Mouse (Mus musculus): ENCODE results near the gene Ganc. TPM values are rescaled to one million over a fixed set of nuclear protein-coding genes. Genes with fewer than 3 reads are reported as not detected.

Gene Ganc
- polyA plus RNA-seq, 1 experiment from 2014 or later = 10.2 TPM

- H3K9ac ChIP-seq (ENCODE audit: low read depth, low read length) = no peak overlapping the region
- no peak for ATAC-seq
Measured at GRCm38 (mm10) chr2:120481921-120482320, 78.2 kb downstream of the Ganc start.

DNA sequence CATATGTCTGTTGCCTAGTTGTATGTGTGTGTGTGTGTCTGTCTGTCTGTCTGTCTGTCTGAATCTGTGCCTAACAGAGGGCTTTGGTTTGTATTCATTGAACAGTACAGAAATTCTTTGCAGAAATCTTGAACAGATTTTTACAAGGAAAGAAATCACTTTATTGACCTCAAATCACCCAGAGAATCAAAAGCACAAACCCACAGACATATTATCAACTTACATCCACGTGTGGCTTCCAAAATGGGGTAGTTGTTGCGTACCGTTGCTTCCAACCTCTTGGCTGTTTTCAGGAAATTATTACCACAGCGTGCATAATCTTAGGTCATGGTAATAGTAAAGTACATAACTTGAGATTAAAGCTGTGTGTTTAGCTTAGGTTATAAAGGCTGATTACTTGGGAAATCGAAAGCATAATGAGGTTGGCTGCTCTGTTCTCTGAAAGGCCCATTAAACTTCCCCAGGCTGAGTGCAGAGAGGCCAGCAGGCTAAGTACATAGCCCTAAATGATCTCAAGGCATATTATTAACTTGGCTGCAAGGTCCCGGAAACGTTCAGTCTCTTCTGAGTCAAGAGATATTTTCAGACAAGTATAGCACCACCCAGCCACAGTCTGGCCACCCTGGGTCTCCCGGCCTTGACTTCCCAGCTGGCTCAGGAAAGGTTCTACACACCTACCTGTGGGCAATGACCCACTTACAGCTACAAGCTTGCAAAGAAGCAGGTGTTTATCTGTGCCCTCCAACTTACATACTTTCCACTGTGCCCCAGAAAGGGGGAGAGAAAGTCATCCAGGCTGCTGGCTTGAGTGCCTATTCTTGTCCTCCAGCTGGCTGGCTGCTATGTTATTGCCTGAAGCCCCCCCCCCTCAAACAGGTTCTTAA, 79.1 kb downstream of the Ganc start:
- no peaks in the 10 kb centered on the region for H3K4me1 ChIP-seq (ENCODE audit: control insufficient read depth, insufficient read depth, low read depth, low read length)
- H3K27ac ChIP-seq (ENCODE audit: low read depth, low read length) = no peak overlapping the region
- no peak overlapping the region for H3K4me2 ChIP-seq (ENCODE audit: low read length)
- no peak overlapping the region for H3K9ac ChIP-seq (ENCODE audit: low read depth, low read length)
- no peaks in the 10 kb centered on the region for H3K9me3 ChIP-seq (ENCODE audit: control insufficient read depth, low read length)
- 77% methylated on average over 8 of the region's 8 CpGs for WGBS
- no peaks in the 10 kb centered on the region for H3K36me3 ChIP-seq (ENCODE audit: control insufficient read depth, insufficient read depth, low read length)
- no peak for ATAC-seq
- no peak overlapping the region for H3K4me3 ChIP-seq (ENCODE audit: low read length)
- no peaks in the 10 kb centered on the region for H3K27me3 ChIP-seq (replicated peaks; ENCODE audit: control insufficient read depth, insufficient read depth, low read length)

More at GRCm38 (mm10) chr2:120481921-120482320, 78.2 kb downstream of the Ganc start:
- Histone ChIP-seq H3K4me2 (ENCODE audit: low read length) (no peak overlapping the region), H3K27me3 (replicated peaks; ENCODE audit: control insufficient read depth, insufficient read depth, low read length) (no peaks in the 10 kb centered on the region), H3K36me3 (ENCODE audit: control insufficient read depth, insufficient read depth, low read length) (no peaks in the 10 kb centered on the region), H3K4me3 (ENCODE audit: low read length) (no peak overlapping the region), H3K4me1 (ENCODE audit: control insufficient read depth, insufficient read depth, low read depth, low read length) (no peaks in the 10 kb centered on the region), H3K9me3 (ENCODE audit: control insufficient read depth, low read length) (no peaks in the 10 kb centered on the region), H3K27ac (ENCODE audit: low read depth, low read length) (no peak overlapping the region)
- WGBS = 84% methylated on average over 8 of the region's 8 CpGs

- Histone ChIP-seq H3K27me3 (replicated peaks; ENCODE audit: control insufficient read depth, insufficient read depth, low read length) (no peaks in the 10 kb centered on the region), H3K9me3 (ENCODE audit: control insufficient read depth, low read length) (no peaks in the 10 kb centered on the region), H3K4me2 (ENCODE audit: low read length) (no peak overlapping the region), H3K4me1 (ENCODE audit: control insufficient read depth, insufficient read depth, low read depth, low read length) (no peaks in the 10 kb centered on the region), H3K4me3 (ENCODE audit: low read length) (no peak overlapping the region), H3K27ac (ENCODE audit: low read depth, low read length) (no peak overlapping the region), H3K36me3 (ENCODE audit: control insufficient read depth, insufficient read depth, low read length) (no peaks in the 10 kb centered on the region), H3K9ac (ENCODE audit: low read depth, low read length) (no peak overlapping the region)
- 98% methylated on average over 3 of the region's 3 CpGs for WGBS
- no peak for ATAC-seq
Measured at GRCm38 (mm10) chr2:120484241-120484640, 80.5 kb downstream of the Ganc start.

GRCm38 (mm10) chr2:120493254-120493653, 89.6 kb downstream of the Ganc start:
- no peak overlapping the region for H3K27ac ChIP-seq (ENCODE audit: low read depth, low read length)
- no peak for ATAC-seq
- H3K27me3 ChIP-seq (replicated peaks; ENCODE audit: control insufficient read depth, insufficient read depth, low read length) = no peaks in the 10 kb centered on the region
- 60% methylated on average over 4 of the region's 4 CpGs for WGBS
- no peak overlapping the region for H3K4me3 ChIP-seq (ENCODE audit: low read length)
- no peak overlapping the region for H3K4me2 ChIP-seq (ENCODE audit: low read length)
- H3K36me3 ChIP-seq (ENCODE audit: control insufficient read depth, insufficient read depth, low read length) = no peaks in the 10 kb centered on the region
- H3K9ac ChIP-seq (ENCODE audit: low read depth, low read length) = no peak overlapping the region
- no peaks in the 10 kb centered on the region for H3K9me3 ChIP-seq (ENCODE audit: control insufficient read depth, low read length)
- H3K4me1 ChIP-seq (ENCODE audit: control insufficient read depth, insufficient read depth, low read depth, low read length) = no peaks in the 10 kb centered on the region

DNA sequence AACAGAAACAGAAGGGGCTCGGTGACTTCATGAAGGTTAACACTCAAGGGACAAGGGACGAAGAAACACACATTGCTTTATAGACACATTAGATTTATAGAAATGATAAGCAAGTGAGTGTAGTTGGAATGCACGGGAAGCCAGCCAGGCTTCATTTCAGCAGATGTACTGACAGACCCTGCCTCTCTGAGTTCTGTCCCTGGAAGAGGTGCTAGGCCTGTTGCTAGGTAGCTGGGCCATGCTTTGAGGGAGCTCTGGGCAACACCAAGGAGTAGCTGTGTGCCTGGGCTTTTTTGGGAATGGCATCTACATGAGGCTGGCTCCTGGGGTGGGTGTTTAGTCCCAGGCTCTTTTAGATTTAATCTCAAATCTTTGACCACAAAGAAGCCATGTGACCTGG, 92.8 kb downstream of the Ganc start:
- H3K4me3 ChIP-seq (ENCODE audit: low read length) = no peak overlapping the region
- H3K27me3 ChIP-seq (replicated peaks; ENCODE audit: control insufficient read depth, insufficient read depth, low read length) = no peaks in the 10 kb centered on the region
- H3K9me3 ChIP-seq (ENCODE audit: control insufficient read depth, low read length) = no peaks in the 10 kb centered on the region
- no peaks in the 10 kb centered on the region for H3K36me3 ChIP-seq (ENCODE audit: control insufficient read depth, insufficient read depth, low read length)
- no peak overlapping the region for H3K9ac ChIP-seq (ENCODE audit: low read depth, low read length)
- no peak for ATAC-seq
- H3K27ac ChIP-seq (ENCODE audit: low read depth, low read length) = no peak overlapping the region
- H3K4me2 ChIP-seq (ENCODE audit: low read length) = no peak overlapping the region
- 86% methylated on average over 3 of the region's 3 CpGs for WGBS
- no peaks in the 10 kb centered on the region for H3K4me1 ChIP-seq (ENCODE audit: control insufficient read depth, insufficient read depth, low read depth, low read length)

- Histone ChIP-seq H3K27me3 (replicated peaks; ENCODE audit: control insufficient read depth, insufficient read depth, low read length) (no peaks in the 10 kb centered on the region), H3K4me2 (ENCODE audit: low read length) (no peak overlapping the region), H3K4me3 (ENCODE audit: low read length) (no peak overlapping the region), H3K9ac (ENCODE audit: low read depth, low read length) (no peak overlapping the region), H3K27ac (ENCODE audit: low read depth, low read length) (no peak overlapping the region), H3K9me3 (ENCODE audit: control insufficient read depth, low read length) (no peaks in the 10 kb centered on the region), H3K4me1 (ENCODE audit: control insufficient read depth, insufficient read depth, low read depth, low read length) (no peaks in the 10 kb centered on the region), H3K36me3 (ENCODE audit: control insufficient read depth, insufficient read depth, low read length) (0 out of 2 replicates have a peak, but pooled peaks cover 2% of the 10 kb centered on the region)
- WGBS = 85% methylated on average over 6 of the region's 6 CpGs
- no peak for ATAC-seq
Measured at GRCm38 (mm10) chr2:120499971-120500471, 96.3 kb downstream of the Ganc start.

GRCm38 (mm10) chr2:120501136-120501918, 97.6 kb downstream of the Ganc start:
- Histone ChIP-seq H3K36me3 (ENCODE audit: control insufficient read depth, insufficient read depth, low read length) (peaks cover 9% of the 10 kb centered on the region), H3K4me2 (ENCODE audit: low read length) (no peak overlapping the region), H3K4me3 (ENCODE audit: low read length) (no peak overlapping the region), H3K9me3 (ENCODE audit: control insufficient read depth, low read length) (peaks cover 4% of the 10 kb centered on the region), H3K9ac (ENCODE audit: low read depth, low read length) (no peak overlapping the region; the same call in none of the 2 replicates), H3K4me1 (ENCODE audit: control insufficient read depth, insufficient read depth, low read depth, low read length) (no peaks in the 10 kb centered on the region), H3K27me3 (replicated peaks; ENCODE audit: control insufficient read depth, insufficient read depth, low read length) (no peaks in the 10 kb centered on the region), H3K27ac (ENCODE audit: low read depth, low read length) (no peak overlapping the region)
- 33% methylated on average over 17 of the region's 17 CpGs for WGBS
- ATAC-seq = no peak

GRCm38 (mm10) chr2:120501931-120502604, 98.4 kb downstream of the Ganc start:
- H3K4me1 ChIP-seq (ENCODE audit: control insufficient read depth, insufficient read depth, low read depth, low read length) = no peaks in the 10 kb centered on the region
- no peak overlapping the region for H3K27ac ChIP-seq (ENCODE audit: low read depth, low read length)
- peaks cover 4% of the 10 kb centered on the region for H3K9me3 ChIP-seq (ENCODE audit: control insufficient read depth, low read length)
- no peaks in the 10 kb centered on the region for H3K27me3 ChIP-seq (replicated peaks; ENCODE audit: control insufficient read depth, insufficient read depth, low read length)
- no peak overlapping the region for H3K4me2 ChIP-seq (ENCODE audit: low read length)
- no peak for ATAC-seq
- no peak overlapping the region for H3K4me3 ChIP-seq (ENCODE audit: low read length)
- peaks cover 9% of the 10 kb centered on the region for H3K36me3 ChIP-seq (ENCODE audit: control insufficient read depth, insufficient read depth, low read length)
- WGBS = 72% methylated on average over 13 of the region's 13 CpGs
- no peak overlapping the region for H3K9ac ChIP-seq (ENCODE audit: low read depth, low read length)
